ENCODE assay signal across 12 mouse cellular contexts in genomic region chr4:125922317-125922878, GRCm38 (mm10).
A peak's percentile ranks its signal among the peaks of the same experiment; 100 is the strongest.
DNase-seq lines count a peak whose midpoint lies in the region; ATAC-seq and TF ChIP-seq lines count a peak whose summit lies in the region.
"Had no signal": no experiment of that assay in that cellular context is flagged by ENCODE, and none has a peak within 500 bp of the region (broad histone marks: within the 10 kb centered on the region; RNA-seq: fewer than 3 reads in every experiment).

No protein-coding gene starts in this region.

- ATAC-seq in embryonic facial prominence, embryonic 14.5 days (ENCODE audit: low read depth) = no peak
- ATAC-seq in intestine, embryonic 16.5 days = peak; percentile 55; the same call in 1 of the 2 replicates
- ATAC-seq: liver, embryonic 12.5 days had no signal

- TF ChIP-seq CTCF in E14TG2a.4 (conservative IDR thresholded peaks at IDR 0.05; ENCODE audit: low read length) = no peak

- no peak overlapping the region for H3K4me2 ChIP-seq in embryonic facial prominence, embryonic 14.5 days (ENCODE audit: low read depth, low read length)
- H3K4me2 ChIP-seq in intestine, embryonic 16.5 days (ENCODE audit: low read depth, low read length) = no peak overlapping the region

- no peak overlapping the region for H3K9ac ChIP-seq in embryonic facial prominence, embryonic 14.5 days (ENCODE audit: low read depth, low read length)
- H3K9ac ChIP-seq in intestine, embryonic 16.5 days (ENCODE audit: low read depth, low read length) = no peak overlapping the region
- H3K9ac ChIP-seq: liver, embryonic 12.5 days had no signal

- WGBS in heart, embryonic 10.5 days = 16% methylated on average over 11 of the region's 11 CpGs
- 31% methylated on average over 10 of the region's 11 CpGs for WGBS in embryonic facial prominence, embryonic 14.5 days
- WGBS in intestine, embryonic 16.5 days = 17% methylated on average over 11 of the region's 11 CpGs

- no peak for DNase-seq in heart, embryonic 10.5 days (ENCODE audit: low spot score)
- DNase-seq in heart, postnatal 14 days = no peak
- peak; percentile 48 for DNase-seq in embryonic facial prominence, embryonic 14.5 days (ENCODE audit: low spot score)
- no peak for DNase-seq in urinary bladder, postnatal 14 days (ENCODE audit: low spot score)
- no peak for DNase-seq in left cerebral cortex, adult 11 months (ENCODE audit: low spot score)
- no peak for DNase-seq in heart, adult 8-10 months (ENCODE audit: low spot score)
- DNase-seq: cerebellum, adult 2 months; lung, postnatal 4 days; thymus, postnatal 25 days had no signal

- intact Hi-C loops in heart, postnatal 14 days (cut with DNase I) = loop anchor here (5.0 kb wide), 1 partner anchor 435 kb away; no protein-coding TSS in a partner anchor

- peak overlapping the region; percentile 41; the same call in 1 of the 2 replicates for H3K4me3 ChIP-seq in heart, embryonic 10.5 days
- H3K4me3 ChIP-seq in E14TG2a.4 (replicated peaks; ENCODE audit: low read length) = peak overlapping the region; percentile 56
- H3K4me3 ChIP-seq in embryonic facial prominence, embryonic 14.5 days (ENCODE audit: low read depth, low read length) = no peak overlapping the region
- no peak overlapping the region for H3K4me3 ChIP-seq in intestine, embryonic 16.5 days (ENCODE audit: low read length)
- H3K4me3 ChIP-seq: liver, embryonic 12.5 days had no signal

- H3K36me3 ChIP-seq in heart, embryonic 10.5 days = no peaks in the 10 kb centered on the region
- no peaks in the 10 kb centered on the region for H3K36me3 ChIP-seq in E14TG2a.4 (ENCODE audit: insufficient read depth, low read length)
- no peaks in the 10 kb centered on the region for H3K36me3 ChIP-seq in embryonic facial prominence, embryonic 14.5 days (ENCODE audit: control insufficient read depth, insufficient read depth, low read length)
- no peaks in the 10 kb centered on the region for H3K36me3 ChIP-seq in intestine, embryonic 16.5 days (ENCODE audit: control insufficient read depth, insufficient read depth, low read length)
- H3K36me3 ChIP-seq: liver, embryonic 12.5 days had no signal

- H3K27me3 ChIP-seq in heart, embryonic 10.5 days (ENCODE audit: insufficient read depth, poor library complexity, severe bottlenecking) = peaks cover 49% of the 10 kb centered on the region
- H3K27me3 ChIP-seq in E14TG2a.4 (ENCODE audit: insufficient read depth, low read length) = peaks cover 43% of the 10 kb centered on the region
- H3K27me3 ChIP-seq in embryonic facial prominence, embryonic 14.5 days (replicated peaks; ENCODE audit: control insufficient read depth, insufficient read depth, low read length) = peaks cover 7% of the 10 kb centered on the region; the same call in 1 of the 2 replicates
- H3K27me3 ChIP-seq in intestine, embryonic 16.5 days (replicated peaks; ENCODE audit: control insufficient read depth, insufficient read depth, low read length) = peaks cover 4% of the 10 kb centered on the region; the same call in 1 of the 2 replicates

- H3K27ac ChIP-seq in heart, embryonic 10.5 days = 0 out of 2 replicates have a peak overlapping the region, but pooled peaks have one; percentile 53
- H3K27ac ChIP-seq in embryonic facial prominence, embryonic 14.5 days (replicated peaks; ENCODE audit: low read depth, low read length) = no peak overlapping the region
- no peak overlapping the region for H3K27ac ChIP-seq in intestine, embryonic 16.5 days (ENCODE audit: low read length)
- H3K27ac ChIP-seq: liver, embryonic 12.5 days had no signal

- H3K9me3 ChIP-seq in heart, embryonic 10.5 days = no peaks in the 10 kb centered on the region
- no peaks in the 10 kb centered on the region for H3K9me3 ChIP-seq in E14TG2a.4 (ENCODE audit: low read length)
- H3K9me3 ChIP-seq in embryonic facial prominence, embryonic 14.5 days (ENCODE audit: control insufficient read depth, low read length) = no peaks in the 10 kb centered on the region
- no peaks in the 10 kb centered on the region for H3K9me3 ChIP-seq in intestine, embryonic 16.5 days (ENCODE audit: control insufficient read depth, low read length)
- H3K9me3 ChIP-seq: liver, embryonic 12.5 days had no signal

- peaks cover 16% of the 10 kb centered on the region for H3K4me1 ChIP-seq in heart, embryonic 10.5 days
- peaks cover 34% of the 10 kb centered on the region for H3K4me1 ChIP-seq in E14TG2a.4 (replicated peaks; ENCODE audit: low read depth, low read length)
- peaks cover 5% of the 10 kb centered on the region; the same call in 1 of the 2 replicates for H3K4me1 ChIP-seq in embryonic facial prominence, embryonic 14.5 days (ENCODE audit: control insufficient read depth, insufficient read depth, low read length)
- H3K4me1 ChIP-seq in intestine, embryonic 16.5 days (ENCODE audit: control insufficient read depth, insufficient read depth, low read length) = no peaks in the 10 kb centered on the region
- H3K4me1 ChIP-seq: liver, embryonic 12.5 days had no signal

Comparison
In these comparisons a context has a peak if more than half of its experiments do, and no peak if none do; other contexts are left out.
1. H3K4me3 ChIP-seq: peak in heart, embryonic 10.5 days (single experiment) and E14TG2a.4 (single experiment); none in embryonic facial prominence, embryonic 14.5 days (single experiment) and intestine, embryonic 16.5 days (single experiment).